In the genomic region with DNA sequence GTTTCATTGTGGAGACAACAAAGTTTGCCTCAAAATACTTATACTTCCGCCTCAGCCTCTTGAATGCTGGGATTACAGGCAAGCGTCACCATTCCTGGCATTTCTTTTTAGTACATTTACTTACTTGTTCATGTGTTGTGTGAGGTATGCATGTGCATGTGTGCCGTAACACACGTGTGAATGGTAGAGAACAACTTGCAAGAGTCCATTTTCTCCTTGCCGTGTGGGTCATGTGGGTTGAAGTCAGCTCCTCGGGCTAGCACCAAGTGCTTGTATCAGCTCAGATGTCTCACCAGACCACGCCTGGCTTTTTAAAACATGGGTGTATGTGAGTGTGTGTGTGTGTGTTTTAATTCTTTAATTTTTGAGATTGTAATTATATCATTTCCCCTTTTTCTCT, we compare ENCODE assay signal across 21 mouse cellular contexts. TPM values are rescaled to one million over a fixed set of nuclear protein-coding genes. Genes with fewer than 3 reads are reported as not detected.
DNase-seq lines count a peak whose midpoint lies in the region; ATAC-seq and TF ChIP-seq lines count a peak whose summit lies in the region.
"Had no signal": no experiment of that assay in that cellular context is flagged by ENCODE, and none has a peak within 500 bp of the region (broad histone marks: within the 10 kb centered on the region; RNA-seq: fewer than 3 reads in every experiment).

No protein-coding gene starts in this region.

- 83% methylated on average over 7 of the region's 7 CpGs for WGBS in heart, postnatal 0 days
- WGBS in heart, embryonic 10.5 days: 86% methylated on average over 7 of the region's 7 CpGs
- WGBS in lung, embryonic 15.5 days: 84% methylated on average over 7 of the region's 7 CpGs
- 62% methylated on average over 7 of the region's 7 CpGs for WGBS in lung, adult 2 months
- WGBS in liver, embryonic 16.5 days (ENCODE audit: insufficient replicate concordance): 72% methylated on average over 7 of the region's 7 CpGs
- WGBS in midbrain, embryonic 14.5 days: 96% methylated on average over 7 of the region's 7 CpGs

- peak overlapping the region; percentile 13; the same call in 1 of the 2 replicates for H3K4me2 ChIP-seq in heart, postnatal 0 days (ENCODE audit: low read depth, low read length)
- H3K4me2 ChIP-seq in lung, embryonic 15.5 days: no peak overlapping the region
- H3K4me2 ChIP-seq in liver, embryonic 16.5 days (ENCODE audit: low read depth, low read length): no peak overlapping the region
- H3K4me2 ChIP-seq in midbrain, embryonic 14.5 days (ENCODE audit: low read length): no peak overlapping the region
- H3K4me2 ChIP-seq: embryonic facial prominence, embryonic 15.5 days; intestine, embryonic 15.5 days had no signal

- no peak for TF ChIP-seq EP300 in heart, postnatal 0 days (IDR thresholded peaks at IDR 0.05; ENCODE audit: low read depth)

- no peak overlapping the region for H3K4me3 ChIP-seq in heart, postnatal 0 days (ENCODE audit: low read depth, low read length)
- no peak overlapping the region for H3K4me3 ChIP-seq in heart, embryonic 10.5 days
- H3K4me3 ChIP-seq in lung, embryonic 15.5 days: no peak overlapping the region
- no peak overlapping the region for H3K4me3 ChIP-seq in lung, adult 2 months (replicated peaks; ENCODE audit: extremely low read depth, low read depth, low read length)
- H3K4me3 ChIP-seq in liver, embryonic 16.5 days (ENCODE audit: low read depth, low read length): no peak overlapping the region
- no peak overlapping the region for H3K4me3 ChIP-seq in midbrain, embryonic 14.5 days (replicated peaks; ENCODE audit: low read depth, low read length)
- H3K4me3 ChIP-seq: embryonic facial prominence, embryonic 15.5 days; hindbrain, embryonic 10.5 days; intestine, embryonic 15.5 days; midbrain, embryonic 10.5 days had no signal

- 0 out of 2 replicates have a peak, but pooled peaks cover 14% of the 10 kb centered on the region for H3K36me3 ChIP-seq in heart, postnatal 0 days (replicated peaks; ENCODE audit: control insufficient read depth, insufficient read depth, low read length)
- H3K36me3 ChIP-seq in heart, embryonic 10.5 days: 0 out of 2 replicates have a peak, but pooled peaks cover 7% of the 10 kb centered on the region
- H3K36me3 ChIP-seq in lung, embryonic 15.5 days: 0 out of 2 replicates have a peak, but pooled peaks cover 2% of the 10 kb centered on the region
- H3K36me3 ChIP-seq in liver, embryonic 16.5 days (ENCODE audit: control insufficient read depth, insufficient read depth): peaks cover 3% of the 10 kb centered on the region; the same call in 1 of the 2 replicates
- H3K36me3 ChIP-seq in midbrain, embryonic 14.5 days (ENCODE audit: control insufficient read depth, insufficient read depth, low read length): no peaks in the 10 kb centered on the region

- TF ChIP-seq POLR2A in lung, adult 2 months (IDR thresholded peaks at IDR 0.05; ENCODE audit: borderline replicate concordance, extremely low read depth, low read depth, low read length): no peak

- H3K9ac ChIP-seq in heart, postnatal 0 days (replicated peaks; ENCODE audit: low read depth, low read length): no peak overlapping the region
- no peak overlapping the region for H3K9ac ChIP-seq in lung, embryonic 15.5 days
- H3K9ac ChIP-seq in liver, embryonic 16.5 days (ENCODE audit: low read depth, low read length): no peak overlapping the region
- no peak overlapping the region for H3K9ac ChIP-seq in midbrain, embryonic 14.5 days (replicated peaks; ENCODE audit: low read length)
- H3K9ac ChIP-seq: embryonic facial prominence, embryonic 15.5 days; intestine, embryonic 15.5 days had no signal

- TF ChIP-seq CTCF in heart, postnatal 0 days (IDR thresholded peaks at IDR 0.05; ENCODE audit: low read depth): no peak
- TF ChIP-seq CTCF in lung, adult 2 months (IDR thresholded peaks at IDR 0.05; ENCODE audit: insufficient read depth, low read length): no peak

- peak overlapping the region; percentile 27; the same call in 1 of the 2 replicates for H3K27ac ChIP-seq in heart, postnatal 0 days (ENCODE audit: low read depth)
- no peak overlapping the region for H3K27ac ChIP-seq in heart, embryonic 10.5 days
- H3K27ac ChIP-seq in lung, embryonic 15.5 days: peak overlapping the region; percentile 1
- H3K27ac ChIP-seq in liver, embryonic 16.5 days (ENCODE audit: low read length): 0 out of 2 replicates have a peak overlapping the region, but pooled peaks have one; percentile 8
- H3K27ac ChIP-seq in midbrain, embryonic 14.5 days (replicated peaks; ENCODE audit: low read depth, low read length): no peak overlapping the region
- H3K27ac ChIP-seq: embryonic facial prominence, embryonic 15.5 days; hindbrain, embryonic 10.5 days; intestine, embryonic 15.5 days; midbrain, embryonic 10.5 days had no signal

- no peaks in the 10 kb centered on the region for H3K27me3 ChIP-seq in heart, postnatal 0 days (ENCODE audit: control insufficient read depth, insufficient read depth, low read length)
- H3K27me3 ChIP-seq in heart, embryonic 10.5 days (ENCODE audit: insufficient read depth, poor library complexity, severe bottlenecking): no peaks in the 10 kb centered on the region
- no peaks in the 10 kb centered on the region for H3K27me3 ChIP-seq in lung, embryonic 15.5 days
- H3K27me3 ChIP-seq in liver, embryonic 16.5 days (ENCODE audit: control insufficient read depth, insufficient read depth, low read depth, low read length): no peaks in the 10 kb centered on the region
- H3K27me3 ChIP-seq in midbrain, embryonic 14.5 days (ENCODE audit: control insufficient read depth, insufficient read depth, low read length): no peaks in the 10 kb centered on the region
- H3K27me3 ChIP-seq: embryonic facial prominence, embryonic 15.5 days; intestine, embryonic 15.5 days had no signal

- ATAC-seq in heart, postnatal 0 days (ENCODE audit: insufficient read depth, low read depth): no peak
- no peak for ATAC-seq in lung, embryonic 15.5 days (ENCODE audit: borderline replicate concordance, extremely low read depth, low FRiP score, low TSS enrichment)
- ATAC-seq in liver, embryonic 16.5 days (ENCODE audit: low read depth): no peak
- no peak for ATAC-seq in midbrain, embryonic 14.5 days (ENCODE audit: low FRiP score, low TSS enrichment)
- ATAC-seq: forebrain, embryonic 14.5 days; hindbrain, embryonic 16.5 days; intestine, embryonic 15.5 days had no signal

- H3K9me3 ChIP-seq in heart, postnatal 0 days (replicated peaks; ENCODE audit: control insufficient read depth, low read length): no peaks in the 10 kb centered on the region
- no peaks in the 10 kb centered on the region for H3K9me3 ChIP-seq in heart, embryonic 10.5 days
- no peaks in the 10 kb centered on the region for H3K9me3 ChIP-seq in lung, embryonic 15.5 days
- H3K9me3 ChIP-seq in liver, embryonic 16.5 days (replicated peaks; ENCODE audit: control insufficient read depth, low read length): no peaks in the 10 kb centered on the region
- no peaks in the 10 kb centered on the region for H3K9me3 ChIP-seq in midbrain, embryonic 14.5 days (ENCODE audit: control insufficient read depth, low read length)
- H3K9me3 ChIP-seq: embryonic facial prominence, embryonic 15.5 days; hindbrain, embryonic 10.5 days; intestine, embryonic 15.5 days; midbrain, embryonic 10.5 days had no signal

- DNase-seq in heart, adult 11 months: peak; percentile 36
- DNase-seq in heart, adult 9 months (ENCODE audit: low spot score in 2 of 2): no peak
- no peak for DNase-seq in heart, postnatal 0 days (ENCODE audit: low spot score)
- DNase-seq in heart, embryonic 10.5 days (ENCODE audit: low spot score): no peak
- no peak for DNase-seq in lung, adult 2 months
- DNase-seq in midbrain, embryonic 14.5 days: no peak
- DNase-seq: adrenal gland, postnatal 25 days; cerebellum, adult 11 months; cerebellum, adult 9-11 months; gastrocnemius, postnatal 10 days; layer of hippocampus, adult 9-11 months; right cerebral cortex, postnatal 4 days; thymus, postnatal 14 days had no signal

- no peaks in the 10 kb centered on the region for H3K4me1 ChIP-seq in heart, postnatal 0 days (ENCODE audit: control insufficient read depth, insufficient read depth)
- no peaks in the 10 kb centered on the region for H3K4me1 ChIP-seq in heart, embryonic 10.5 days
- H3K4me1 ChIP-seq in lung, embryonic 15.5 days: no peaks in the 10 kb centered on the region
- peaks cover 6% of the 10 kb centered on the region for H3K4me1 ChIP-seq in lung, adult 2 months (ENCODE audit: control insufficient read depth, insufficient read depth, low read length)
- no peaks in the 10 kb centered on the region for H3K4me1 ChIP-seq in liver, embryonic 16.5 days (ENCODE audit: control insufficient read depth, low read depth, low read length)
- no peaks in the 10 kb centered on the region for H3K4me1 ChIP-seq in midbrain, embryonic 14.5 days (ENCODE audit: control insufficient read depth, insufficient read depth, low read length)
- H3K4me1 ChIP-seq: hindbrain, embryonic 10.5 days; intestine, embryonic 15.5 days; midbrain, embryonic 10.5 days had no signal

RNA-seq across cellular contexts. Expression of a gene that starts 40.2 kb away (rescaled TPM):
- total RNA-seq in heart, postnatal 0 days (2014; rRNA removed; ENCODE audit: low replicate concordance): 4.8 and 11.7 TPM in 2 replicates
- polyA plus RNA-seq in heart, postnatal 0 days (2015; fragmentation: Nextera tagmentation; extraction: Ambion mirVana): 5.2 and 5.3 TPM in 2 replicates
- polyA plus RNA-seq in heart, embryonic 10.5 days (2016; fragmentation: Nextera tagmentation; extraction: Ambion mirVana): 8.8 and 9.3 TPM in 2 replicates
- polyA plus RNA-seq in lung, embryonic 15.5 days (2015; fragmentation: Nextera tagmentation; extraction: Ambion mirVana): 7.7 and 8.8 TPM in 2 replicates
- 3.8 and 5.2 TPM in 2 replicates for polyA plus RNA-seq in lung, adult 2 months (2012; rRNA removed)
- 2.5 TPM in 2 replicates for polyA plus RNA-seq in liver, embryonic 16.5 days (2015; fragmentation: Nextera tagmentation; extraction: Ambion mirVana)
- 7.3 and 8.6 TPM in 2 replicates for polyA plus RNA-seq in midbrain, embryonic 14.5 days (2014; fragmentation: Nextera tagmentation; extraction: Ambion mirVana)

Comparison
In these comparisons a context has a peak if more than half of its experiments do, and no peak if none do; other contexts are left out.
1. H3K27ac ChIP-seq: peak in heart, postnatal 0 days (single experiment), lung, embryonic 15.5 days (single experiment) and liver, embryonic 16.5 days (single experiment); none in heart, embryonic 10.5 days (single experiment) and midbrain, embryonic 14.5 days (single experiment).